Comparison of ENCODE assay signal across 8 mouse cellular contexts in the genomic region with DNA sequence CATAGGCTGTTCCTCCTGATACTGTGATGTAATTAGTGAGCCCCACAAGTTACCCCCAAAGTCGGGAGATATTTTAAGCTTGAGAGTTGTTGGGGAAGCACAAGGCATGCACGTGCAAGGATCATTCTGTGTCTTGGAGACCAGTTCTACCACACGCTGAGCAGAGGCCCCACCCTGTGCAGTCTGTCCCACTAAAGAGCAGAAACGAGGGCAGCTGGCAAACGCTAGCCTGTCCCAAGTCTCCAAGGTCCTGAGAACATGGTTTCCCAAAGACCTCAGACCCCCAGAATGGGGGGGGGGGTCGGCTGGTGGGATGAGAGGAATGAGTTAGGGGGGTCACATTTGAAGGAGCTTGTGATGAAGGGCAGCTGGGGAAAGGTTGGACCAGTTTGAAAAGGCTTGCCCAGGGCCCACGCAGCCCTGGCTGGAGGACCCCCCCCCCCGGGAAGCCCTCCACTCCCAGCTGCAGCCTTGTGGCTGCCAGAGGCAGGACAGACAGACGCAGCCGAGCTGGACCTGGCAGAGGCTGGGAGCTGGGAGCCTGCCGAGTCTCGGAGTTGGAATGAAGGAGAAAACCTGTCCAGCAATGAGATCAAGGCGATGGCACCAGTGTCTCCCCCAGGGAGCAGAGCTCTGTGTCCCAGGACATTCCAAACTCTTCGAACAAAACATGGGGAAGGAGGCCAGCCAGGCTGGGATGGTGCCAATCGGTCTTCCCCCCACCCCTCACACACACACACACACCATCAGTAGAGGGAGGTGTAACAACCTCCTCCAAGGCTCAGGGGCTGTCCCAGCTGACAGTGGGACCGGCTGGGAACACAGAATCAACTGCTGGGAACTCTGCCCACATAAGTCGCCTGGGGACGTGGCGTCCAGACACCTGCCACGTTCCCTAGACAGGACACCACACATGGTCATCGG. TPM values are rescaled to one million over a fixed set of nuclear protein-coding genes. Genes with fewer than 3 reads are reported as not detected.
DNase-seq lines count a peak whose midpoint lies in the region; ATAC-seq and TF ChIP-seq lines count a peak whose summit lies in the region.

No protein-coding gene starts in this region.

- no peak overlapping the region for H3K27ac ChIP-seq in forebrain, embryonic 16.5 days (ENCODE audit: low read length)
- no peak overlapping the region for H3K27ac ChIP-seq in forebrain, embryonic 12.5 days
- H3K27ac ChIP-seq in intestine, postnatal 0 days (ENCODE audit: low read depth, low read length), result no peak overlapping the region

- H3K27me3 ChIP-seq in forebrain, embryonic 16.5 days (replicated peaks; ENCODE audit: control insufficient read depth, insufficient read depth, low read length), result no peaks in the 10 kb centered on the region
- H3K27me3 ChIP-seq in forebrain, embryonic 12.5 days, result no peaks in the 10 kb centered on the region
- no peaks in the 10 kb centered on the region for H3K27me3 ChIP-seq in intestine, postnatal 0 days (replicated peaks; ENCODE audit: control insufficient read depth, insufficient read depth, low read length)

- H3K4me2 ChIP-seq in forebrain, embryonic 16.5 days (ENCODE audit: low read length), result no peak overlapping the region
- H3K4me2 ChIP-seq in forebrain, embryonic 12.5 days, result no peak overlapping the region
- H3K4me2 ChIP-seq in intestine, postnatal 0 days (replicated peaks; ENCODE audit: low read depth), result no peak overlapping the region

- no peak overlapping the region for H3K4me3 ChIP-seq in forebrain, embryonic 16.5 days (replicated peaks; ENCODE audit: low read length)
- no peak overlapping the region for H3K4me3 ChIP-seq in forebrain, embryonic 12.5 days (replicated peaks)
- no peak overlapping the region for H3K4me3 ChIP-seq in intestine, postnatal 0 days (ENCODE audit: low read depth, low read length)

- peak; percentile 4; the same call in 1 of the 2 replicates for TF ChIP-seq CTCF in intestine, postnatal 0 days (IDR thresholded peaks at IDR 0.05; ENCODE audit: low read depth)

- WGBS in forebrain, embryonic 16.5 days, result 60% methylated on average over 21 of the region's 21 CpGs
- 80% methylated on average over 21 of the region's 21 CpGs for WGBS in forebrain, embryonic 12.5 days
- WGBS in intestine, postnatal 0 days, result 58% methylated on average over 21 of the region's 21 CpGs

- ATAC-seq in forebrain, embryonic 16.5 days, result peak; percentile 20; the same call in 1 of the 2 replicates
- ATAC-seq in forebrain, embryonic 12.5 days (ENCODE audit: low FRiP score), result no peak
- ATAC-seq in intestine, postnatal 0 days, result no peak
- no peak for ATAC-seq in CD4-positive, CD25-positive, alpha-beta regulatory T cell, adult 4 months

- H3K9ac ChIP-seq in forebrain, embryonic 16.5 days (replicated peaks; ENCODE audit: low read depth, low read length), result no peak overlapping the region
- no peak overlapping the region for H3K9ac ChIP-seq in forebrain, embryonic 12.5 days
- no peak overlapping the region for H3K9ac ChIP-seq in intestine, postnatal 0 days (ENCODE audit: low read depth, low read length)

- no peaks in the 10 kb centered on the region for H3K9me3 ChIP-seq in forebrain, embryonic 16.5 days (ENCODE audit: control insufficient read depth, low read length)
- H3K9me3 ChIP-seq in forebrain, embryonic 12.5 days, result no peaks in the 10 kb centered on the region
- H3K9me3 ChIP-seq in intestine, postnatal 0 days (ENCODE audit: control insufficient read depth), result no peaks in the 10 kb centered on the region

- no peaks in the 10 kb centered on the region for H3K36me3 ChIP-seq in forebrain, embryonic 16.5 days (ENCODE audit: control insufficient read depth, insufficient read depth)
- H3K36me3 ChIP-seq in forebrain, embryonic 12.5 days (replicated peaks), result no peaks in the 10 kb centered on the region
- no peaks in the 10 kb centered on the region for H3K36me3 ChIP-seq in intestine, postnatal 0 days (ENCODE audit: control insufficient read depth, insufficient read depth)

- H3K4me1 ChIP-seq in forebrain, embryonic 16.5 days (replicated peaks; ENCODE audit: control insufficient read depth, insufficient read depth, low read length), result no peaks in the 10 kb centered on the region; the same call in 1 of the 2 replicates
- H3K4me1 ChIP-seq in forebrain, embryonic 12.5 days, result no peaks in the 10 kb centered on the region
- H3K4me1 ChIP-seq in intestine, postnatal 0 days (replicated peaks; ENCODE audit: control insufficient read depth, insufficient read depth, low read length), result no peaks in the 10 kb centered on the region

- DNase-seq in right cerebral cortex, postnatal 14 days, result peak; percentile 21
- DNase-seq in right cerebral cortex, adult 2 months (ENCODE audit: low spot score in 2 of 2), result no peak
- peak; percentile 46 for DNase-seq in urinary bladder, postnatal 25 days (ENCODE audit: low spot score)
- DNase-seq in thymus, postnatal 36 days, result no peak

RNA-seq across cellular contexts. Expression of a gene that starts 32.3 kb away (rescaled TPM):
- polyA plus RNA-seq in forebrain, embryonic 16.5 days (2015; fragmentation: Nextera tagmentation; extraction: Ambion mirVana), result not detected in 2 replicates
- polyA plus RNA-seq in forebrain, embryonic 12.5 days (2016; fragmentation: Nextera tagmentation; extraction: Ambion mirVana), result not detected in 2 replicates
- polyA plus RNA-seq in intestine, postnatal 0 days (2015; fragmentation: Nextera tagmentation; extraction: Ambion mirVana), result not detected in 2 replicates
- polyA plus RNA-seq in CD4-positive, CD25-positive, alpha-beta regulatory T cell, adult 4 months (2017; shearing (Covaris generic)), result not detected

RNA-seq across cellular contexts. Expression of a gene that starts 41.1 kb away (rescaled TPM):
- not detected in 2 replicates for polyA plus RNA-seq in forebrain, embryonic 16.5 days (2015; fragmentation: Nextera tagmentation; extraction: Ambion mirVana)
- polyA plus RNA-seq in forebrain, embryonic 12.5 days (2016; fragmentation: Nextera tagmentation; extraction: Ambion mirVana), result 1.1 and 2.0 TPM in 2 replicates
- not detected in 2 replicates for polyA plus RNA-seq in intestine, postnatal 0 days (2015; fragmentation: Nextera tagmentation; extraction: Ambion mirVana)
- polyA plus RNA-seq in CD4-positive, CD25-positive, alpha-beta regulatory T cell, adult 4 months (2017; shearing (Covaris generic)), result not detected

RNA-seq across cellular contexts. Expression of a gene that starts 58.0 kb away (rescaled TPM):
- 8.4 and 10.6 TPM in 2 replicates for polyA plus RNA-seq in forebrain, embryonic 16.5 days (2015; fragmentation: Nextera tagmentation; extraction: Ambion mirVana)
- 7.7 and 8.8 TPM in 2 replicates for polyA plus RNA-seq in forebrain, embryonic 12.5 days (2016; fragmentation: Nextera tagmentation; extraction: Ambion mirVana)
- polyA plus RNA-seq in intestine, postnatal 0 days (2015; fragmentation: Nextera tagmentation; extraction: Ambion mirVana), result 30.3 and 31.4 TPM in 2 replicates
- 10 to 100 TPM; 11.4 to 16.7 TPM for polyA plus RNA-seq in CD4-positive, CD25-positive, alpha-beta regulatory T cell, adult 4 months (2017; shearing (Covaris generic))

Comparison
In these comparisons a context has a peak if more than half of its experiments do, and no peak if none do; other contexts are left out.
1. DNase-seq: peak in right cerebral cortex, postnatal 14 days (single experiment) and urinary bladder, postnatal 25 days (single experiment); none in right cerebral cortex, adult 2 months (0 of 2) and thymus, postnatal 36 days (0 of 2).